Mouse (Mus musculus) splenic B cell, adult 2 months (primary cell): ENCODE measurements around the gene Slc29a3.
"Not testable (repeated sequence)": the region's sequence is repeated elsewhere in the genome, so short reads cannot be mapped to it uniquely, and the experiment has no call there.

Source experiments
- DNase-seq: peaks from one replicate; pipeline ENCODE4 v3.0.0-alpha.2; 2011; ENCODE audit warnings: low read depth, low spot score
- H3K27me3 ChIP-seq: 2 replicates; pipeline ENCODE4 v1.6.1; 2012; ENCODE audit warnings: mild to moderate bottlenecking, low read length, moderate library complexity, mixed read lengths; ENCODE audit not compliant: control insufficient read depth, poor library complexity, insufficient read depth, severe bottlenecking
- H3K36me3 ChIP-seq: 2 replicates; pipeline ENCODE4 v1.6.1; 2012; ENCODE audit warnings: mild to moderate bottlenecking, low read length, moderate library complexity, mixed read lengths; ENCODE audit not compliant: control insufficient read depth, poor library complexity, insufficient read depth, severe bottlenecking

Slc29a3 gene

GRCm38 (mm10) chr10:60724496-60724895 lies 28.1 kb downstream of the Slc29a3 start:
- H3K27me3 ChIP-seq: no peaks in the 10 kb centered on the region

GRCm38 (mm10) chr10:60723345-60723744 lies 29.2 kb downstream of the Slc29a3 start:
- peak; percentile 52 for DNase-seq
- no peaks in the 10 kb centered on the region for H3K27me3 ChIP-seq
- H3K36me3 ChIP-seq: peaks cover 1% of the 10 kb centered on the region; the same call in 1 of the 2 replicates

More at GRCm38 (mm10) chr10:60724496-60724895, 28.1 kb downstream of the Slc29a3 start:
- no peak for DNase-seq
- peaks cover 1% of the 10 kb centered on the region for H3K36me3 ChIP-seq

DNA sequence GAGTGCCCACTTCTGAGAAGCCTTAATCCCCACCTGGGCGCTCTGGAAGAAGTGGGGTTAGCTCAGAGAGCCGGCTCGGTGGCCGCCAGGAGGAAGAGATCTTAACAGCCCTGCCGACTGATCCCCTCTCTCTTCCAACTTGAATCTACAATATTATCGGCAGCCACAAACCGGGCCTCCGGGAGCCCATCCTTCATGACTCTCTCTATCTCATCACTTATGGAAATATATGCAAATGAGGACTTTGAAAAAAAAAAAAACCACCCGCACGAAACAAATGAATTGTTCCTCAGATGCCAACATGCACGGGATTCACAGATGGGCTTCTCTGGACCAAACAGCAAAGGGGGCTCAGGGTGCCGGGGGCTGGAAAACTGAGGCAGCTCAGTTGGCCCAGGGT lies 31.0 kb downstream of the Slc29a3 start:
- Histone ChIP-seq H3K36me3 (peaks cover 1% of the 10 kb centered on the region), H3K27me3 (no peaks in the 10 kb centered on the region)
- no peak for DNase-seq

GRCm38 (mm10) chr10:60720461-60720860 lies 32.1 kb downstream of the Slc29a3 start:
- no peaks in the 10 kb centered on the region for H3K27me3 ChIP-seq
- DNase-seq: no peak

DNA sequence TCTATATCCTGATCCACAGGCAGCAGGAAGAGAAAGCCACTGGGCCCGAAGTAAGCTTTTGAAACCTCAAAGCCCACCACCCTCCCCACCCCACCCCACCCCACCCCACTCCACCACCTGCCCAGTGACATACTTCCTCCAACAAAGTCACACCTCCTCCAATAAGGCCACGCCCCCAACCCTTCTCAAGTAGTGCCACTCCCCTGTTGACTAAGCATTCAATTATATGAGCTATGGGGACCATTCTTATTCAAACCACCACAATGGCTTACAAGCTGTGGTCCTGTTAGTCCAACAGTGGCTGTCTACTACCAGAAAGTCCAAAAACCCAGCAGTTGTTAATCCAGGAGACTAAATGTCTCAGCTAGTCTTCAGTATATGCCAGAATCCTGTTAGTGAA lies 34.1 kb downstream of the Slc29a3 start:
- Histone ChIP-seq H3K36me3 (peaks cover 6% of the 10 kb centered on the region), H3K27me3 (no peaks in the 10 kb centered on the region)
- no peak for DNase-seq

More at GRCm38 (mm10) chr10:60720461-60720860, 32.1 kb downstream of the Slc29a3 start:
- peaks cover 4% of the 10 kb centered on the region for H3K36me3 ChIP-seq

GRCm38 (mm10) chr10:60716449-60716848 lies 36.1 kb downstream of the Slc29a3 start:
- H3K27me3 ChIP-seq: no peaks in the 10 kb centered on the region
- no peak for DNase-seq
- peaks cover 6% of the 10 kb centered on the region for H3K36me3 ChIP-seq

- not testable (repeated sequence) for DNase-seq, H3K27me3 ChIP-seq, H3K36me3 ChIP-seq
Measured at GRCm38 (mm10) chr10:60712299-60712698, 40.3 kb downstream of the Slc29a3 start.

DNA sequence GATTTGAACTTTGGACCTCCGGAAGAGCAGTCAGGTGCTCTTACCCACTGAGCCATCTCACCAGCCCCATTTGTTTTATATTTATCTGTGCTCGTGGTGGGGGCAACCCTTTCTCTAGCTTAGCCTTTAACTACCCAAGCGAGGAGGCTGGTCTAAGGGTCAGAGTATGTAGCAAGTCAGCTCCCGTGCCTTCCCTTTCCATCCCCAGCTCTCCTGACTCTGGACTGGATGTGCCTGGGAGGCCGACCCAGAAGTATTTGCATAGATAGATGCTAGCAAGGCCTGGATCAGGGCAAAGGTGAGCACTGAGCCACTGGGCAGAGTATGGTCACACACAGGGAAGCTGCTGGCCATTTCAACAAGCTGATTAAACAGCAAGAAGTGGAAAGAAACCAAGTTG lies 43.8 kb downstream of the Slc29a3 start:
- H3K36me3 ChIP-seq: no peaks in the 10 kb centered on the region

DNA sequence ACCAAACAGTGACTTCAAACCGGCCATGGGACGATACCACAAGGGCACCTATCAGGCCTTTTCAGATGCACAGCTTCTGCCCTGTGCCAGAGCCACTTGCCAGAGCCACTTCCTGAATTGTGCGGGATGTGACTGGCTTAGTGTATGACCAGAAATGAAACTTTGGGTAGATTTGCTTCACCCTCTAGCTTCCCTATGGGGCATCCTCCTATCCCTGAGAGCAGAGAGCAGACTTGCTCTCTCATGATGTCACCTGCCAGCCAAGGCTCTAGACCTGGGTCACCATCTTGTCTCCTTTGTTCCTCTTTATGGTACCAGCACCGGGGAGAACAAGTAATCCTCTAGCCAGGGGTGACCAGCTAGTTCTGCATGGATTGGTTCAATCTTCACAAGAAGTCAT lies 46.3 kb downstream of the Slc29a3 start:
- Histone ChIP-seq H3K36me3 (no peaks in the 10 kb centered on the region), H3K27me3 (no peaks in the 10 kb centered on the region)
- peak; percentile 64 for DNase-seq

More for the DNA sequence above, 43.8 kb downstream of the Slc29a3 start:
- no peaks in the 10 kb centered on the region for H3K27me3 ChIP-seq
- DNase-seq: no peak

DNA sequence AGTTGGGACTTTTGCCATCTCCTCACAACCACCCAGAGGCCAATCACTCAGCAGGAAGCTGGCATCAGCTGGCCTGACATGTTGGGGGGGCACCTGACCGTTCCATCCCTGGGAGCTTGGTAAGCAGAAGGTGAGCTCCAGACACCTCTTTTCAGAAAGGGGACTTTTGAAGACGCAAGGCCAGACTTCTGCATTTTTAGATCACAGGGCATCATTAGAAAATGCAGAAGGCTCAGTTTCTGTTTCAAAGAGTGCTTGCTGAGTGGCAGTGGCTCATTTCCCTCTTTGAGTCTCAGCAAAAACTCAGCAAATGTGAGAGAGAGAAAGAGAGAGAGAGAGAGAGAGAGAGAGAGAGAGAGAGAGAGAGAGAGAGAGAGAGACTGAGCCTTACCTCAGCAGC lies 47.5 kb downstream of the Slc29a3 start:
- Histone ChIP-seq H3K27me3 (no peaks in the 10 kb centered on the region), H3K36me3 (no peaks in the 10 kb centered on the region)
- peak; percentile 85 for DNase-seq

DNA sequence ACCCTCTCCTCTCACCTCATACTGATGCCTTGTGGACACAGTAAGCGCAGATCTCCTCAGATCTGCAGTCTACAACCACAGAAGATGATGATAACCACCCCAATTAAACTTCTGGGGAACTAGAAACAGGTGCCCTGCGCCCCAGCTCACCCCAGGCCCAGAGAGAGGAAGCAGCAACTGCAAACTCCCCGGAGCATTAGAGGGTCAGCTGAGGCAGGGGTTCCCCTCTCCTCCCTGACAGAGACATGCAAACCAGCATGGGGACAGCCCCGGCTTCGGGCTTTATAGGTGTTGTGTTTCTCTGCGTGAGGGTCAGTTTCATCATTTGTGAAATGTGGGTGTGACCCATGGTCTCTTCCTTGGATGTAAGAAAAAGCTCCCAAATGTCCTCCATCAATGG lies 54.8 kb downstream of the Slc29a3 start:
- H3K36me3 ChIP-seq: no peaks in the 10 kb centered on the region
- H3K27me3 ChIP-seq: no peaks in the 10 kb centered on the region
- peak; percentile 86 for DNase-seq

DNA sequence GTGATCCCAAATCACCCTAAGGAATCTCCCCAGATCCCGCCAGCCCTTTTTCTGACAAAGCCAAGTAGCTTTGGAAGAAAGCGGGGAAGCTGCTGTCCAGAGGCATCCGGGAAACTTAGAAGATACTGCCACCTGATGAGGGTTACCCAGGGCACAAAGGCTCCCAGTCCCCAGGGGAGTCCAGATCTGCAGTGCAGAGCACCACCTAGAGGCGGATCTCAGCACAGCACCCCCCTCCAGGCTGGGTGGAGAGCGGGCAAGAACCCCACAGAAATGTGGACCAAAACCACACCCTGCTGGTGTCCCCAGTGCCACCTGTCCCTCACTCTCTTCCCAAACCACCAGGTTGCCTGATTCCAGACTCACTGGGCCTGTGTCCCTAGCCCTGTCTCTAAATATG lies 55.6 kb downstream of the Slc29a3 start:
- Histone ChIP-seq H3K36me3 (no peaks in the 10 kb centered on the region), H3K27me3 (no peaks in the 10 kb centered on the region)
- peak; percentile 87 for DNase-seq

DNA sequence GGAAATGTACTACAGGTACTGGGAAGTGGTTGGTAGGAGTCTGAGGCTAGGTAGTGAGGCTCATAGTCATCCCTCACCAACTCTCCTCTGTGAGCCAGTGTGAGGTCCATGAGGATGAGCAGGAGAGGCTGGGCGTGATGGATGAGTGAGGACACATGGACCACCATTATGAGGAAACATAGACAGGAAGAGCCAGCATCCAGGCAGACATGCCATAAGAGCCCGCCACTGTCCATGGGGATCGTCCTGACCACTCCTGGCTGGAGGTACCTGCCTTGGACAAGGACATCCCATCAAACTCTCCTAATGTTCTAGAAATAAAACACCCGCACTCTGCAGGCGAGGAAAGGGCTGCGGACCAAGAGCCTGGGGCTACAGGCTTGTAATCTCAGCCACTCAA lies 56.2 kb downstream of the Slc29a3 start, which contains the start of gene Cdh23:
Gene Cdh23, minus strand, starts transcription at position 101 of the 400 bp plus-strand sequence.
- no peak for DNase-seq
- Histone ChIP-seq H3K36me3 (no peaks in the 10 kb centered on the region), H3K27me3 (no peaks in the 10 kb centered on the region)

- H3K27me3 ChIP-seq: no peaks in the 10 kb centered on the region
- DNase-seq: peak; percentile 47
- no peaks in the 10 kb centered on the region for H3K36me3 ChIP-seq
Measured at GRCm38 (mm10) chr10:60691671-60692390, 60.8 kb downstream of the Slc29a3 start.

- no peak for DNase-seq
- Histone ChIP-seq H3K36me3 (no peaks in the 10 kb centered on the region), H3K27me3 (no peaks in the 10 kb centered on the region)
Measured at GRCm38 (mm10) chr10:60690960-60691359, 61.6 kb downstream of the Slc29a3 start.

- no peaks in the 10 kb centered on the region for H3K36me3 ChIP-seq
- no peak for DNase-seq
- H3K27me3 ChIP-seq: no peaks in the 10 kb centered on the region
Measured at GRCm38 (mm10) chr10:60689396-60689795, 63.2 kb downstream of the Slc29a3 start.
